23 mouse cellular contexts compared by ENCODE assay signal in the genomic region with DNA sequence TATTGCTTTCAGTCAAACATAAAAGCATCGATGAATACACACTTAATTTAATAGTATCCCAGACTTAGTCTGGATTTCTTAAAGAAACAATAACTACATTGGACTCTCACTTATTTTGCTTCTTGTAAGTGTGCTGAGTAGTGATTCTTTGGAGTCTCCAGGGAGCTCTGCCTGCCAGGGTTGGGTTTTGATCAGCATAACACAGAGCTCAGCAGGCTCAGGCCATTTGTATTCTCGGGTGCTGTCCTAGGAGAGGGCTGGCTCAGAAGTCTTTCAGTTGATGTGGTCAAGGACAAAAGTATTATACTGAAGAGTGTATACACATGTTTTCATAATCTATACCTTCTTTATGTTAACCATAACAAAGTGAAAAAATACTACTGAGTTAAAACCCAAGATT.
"Had no signal": no experiment of that assay in that cellular context is flagged by ENCODE, and none has a peak within 500 bp of the region (broad histone marks: within the 10 kb centered on the region; RNA-seq: fewer than 3 reads in every experiment).

No protein-coding gene starts in this region.

- H3K27me3 ChIP-seq: limb, embryonic 12.5 days; limb, embryonic 15.5 days; midbrain, embryonic 12.5 days; midbrain, embryonic 15.5 days; neural tube, embryonic 12.5 days; neural tube, embryonic 15.5 days had no signal

- DNase-seq: kidney, postnatal 36 days; layer of hippocampus, adult 9-11 months; left cerebral cortex, postnatal 4 days; liver, postnatal 0 days; lung, embryonic 14.5 days; right cerebral cortex, adult 18-20 months; right cerebral cortex, postnatal 14 days; right cerebral cortex, postnatal 4 days; thymus, adult 2 months; thymus, postnatal 14 days; thymus, postnatal 4 days had no signal

- H3K27ac ChIP-seq: kidney, postnatal 0 days; limb, embryonic 12.5 days; limb, embryonic 15.5 days; liver, embryonic 14.5 days; macrophage; midbrain, embryonic 12.5 days; midbrain, embryonic 15.5 days; neural tube, embryonic 12.5 days; neural tube, embryonic 15.5 days; stomach, postnatal 0 days had no signal

- H3K36me3 ChIP-seq: limb, embryonic 15.5 days; midbrain, embryonic 12.5 days; midbrain, embryonic 15.5 days; neural tube, embryonic 12.5 days; neural tube, embryonic 15.5 days had no signal

- H3K9me3 ChIP-seq: limb, embryonic 12.5 days; limb, embryonic 15.5 days; midbrain, embryonic 12.5 days; midbrain, embryonic 15.5 days; neural tube, embryonic 12.5 days; neural tube, embryonic 15.5 days had no signal

- H3K4me3 ChIP-seq: limb, embryonic 12.5 days; limb, embryonic 15.5 days; midbrain, embryonic 12.5 days; midbrain, embryonic 15.5 days; neural tube, embryonic 12.5 days; neural tube, embryonic 15.5 days had no signal

- H3K9ac ChIP-seq: limb, embryonic 12.5 days; limb, embryonic 15.5 days; liver, embryonic 14.5 days; liver, postnatal 0 days; lung, embryonic 14.5 days; midbrain, embryonic 12.5 days; midbrain, embryonic 15.5 days; neural tube, embryonic 12.5 days; neural tube, embryonic 15.5 days had no signal

- H3K4me2 ChIP-seq: limb, embryonic 12.5 days; limb, embryonic 15.5 days; liver, embryonic 11.5 days; lung, embryonic 14.5 days; midbrain, embryonic 12.5 days; midbrain, embryonic 15.5 days; neural tube, embryonic 12.5 days; neural tube, embryonic 15.5 days had no signal

- ATAC-seq: liver, postnatal 0 days; lung, postnatal 0 days; midbrain, embryonic 15.5 days had no signal
